Mouse (Mus musculus) neural tube, embryonic 13.5 days (tissue): Measurements from ENCODE around the gene Tmem214. TPM values are rescaled to one million over a fixed set of nuclear protein-coding genes. Genes with fewer than 3 reads are reported as not detected.
A peak's percentile ranks its signal among the peaks of the same experiment; 100 is the strongest.
"Not testable (repeated sequence)": the region's sequence is repeated elsewhere in the genome, so short reads cannot be mapped to it uniquely, and the experiment has no call there.

ENCODE experiments used
- ATAC-seq: fragments of 200-750 bp; cut with Nextera tagmentation; 2 replicates; pipeline ENCODE4 v1.8.0; 2017; ENCODE audit warnings: low read depth, mild to moderate bottlenecking, moderate TSS enrichment, moderate library complexity
- H3K27ac ChIP-seq: fragments of 300-500 bp; sonication (generic); replicated peaks from 2 replicates; pipeline ENCODE4 v1.5.1; 2015; ENCODE audit warnings: moderate library complexity, mild to moderate bottlenecking, inconsistent platforms
- H3K27me3 ChIP-seq: fragments of 300-500 bp; sonication (generic); 2 replicates; pipeline ENCODE4 v1.6.1; 2015; ENCODE audit warnings: mild to moderate bottlenecking, inconsistent platforms
- H3K36me3 ChIP-seq: fragments of 300-500 bp; sonication (generic); 2 replicates; pipeline ENCODE4 v1.6.1; 2015; ENCODE audit warnings: mild to moderate bottlenecking, inconsistent platforms
- H3K4me1 ChIP-seq: fragments of 300-500 bp; sonication (generic); replicated peaks from 2 replicates; pipeline ENCODE4 v1.6.1; 2015; ENCODE audit warnings: inconsistent platforms
- H3K4me2 ChIP-seq: fragments of 300-500 bp; sonication (generic); 2 replicates; pipeline ENCODE4 v1.6.1; 2015; ENCODE audit warnings: inconsistent platforms, mild to moderate bottlenecking, moderate library complexity
- H3K4me3 ChIP-seq: fragments of 300-500 bp; sonication (generic); 2 replicates; pipeline ENCODE4 v1.5.1; 2015; ENCODE audit warnings: mild to moderate bottlenecking, inconsistent platforms
- H3K9ac ChIP-seq: fragments of 300-500 bp; sonication (generic); 2 replicates; pipeline ENCODE4 v1.6.1; 2015; ENCODE audit warnings: moderate library complexity, mild to moderate bottlenecking, inconsistent platforms
- H3K9me3 ChIP-seq: fragments of 300-500 bp; sonication (generic); 2 replicates; pipeline ENCODE4 v1.6.1; 2016; ENCODE audit warnings: inconsistent platforms
- WGBS: fragments of 180-500 bp; shearing (Covaris S2); methylation state at CpG from one replicate; pipeline ENCODE4 v1.1.7; 2015; 5-methylcytosine and 5-hydroxymethylcytosine counted together
- polyA plus RNA-seq: library from polyadenylated mRNA; unstranded; fragments of >200 nt; fragmentation: Nextera tagmentation; extraction: Ambion mirVana; gene quantifications from 2 replicates; pipeline ENCODE4 v1.2.1, GENCODE M21; 2015

The Tmem214 gene
- polyA plus RNA-seq, 1 experiment from 2014 or later, result 57.4 TPM

GRCm38 (mm10) chr5:30879347-30879943, 11.6 kb downstream of the Tmem214 start:
- Histone ChIP-seq H3K27ac (no peak overlapping the region), H3K9me3 (no peaks in the 10 kb centered on the region), H3K36me3 (peaks cover 46% of the 10 kb centered on the region), H3K27me3 (no peaks in the 10 kb centered on the region), H3K4me1 (no peaks in the 10 kb centered on the region), H3K9ac (no peak overlapping the region), H3K4me3 (no peak overlapping the region), H3K4me2 (no peak overlapping the region)
- 86% methylated on average over 5 of the region's 5 CpGs for WGBS
- ATAC-seq, result no peak

- not testable (repeated sequence) for H3K4me1 ChIP-seq, H3K4me2 ChIP-seq, ATAC-seq, H3K9me3 ChIP-seq, H3K9ac ChIP-seq, H3K4me3 ChIP-seq, H3K27me3 ChIP-seq, H3K27ac ChIP-seq
- peaks cover 22% of the 10 kb centered on the region for H3K36me3 ChIP-seq
- WGBS, result 91% methylated on average over 4 of the region's 4 CpGs
Observed at GRCm38 (mm10) chr5:30881839-30882238, 14.0 kb downstream of the Tmem214 start.

GRCm38 (mm10) chr5:30886209-30886608, 18.4 kb downstream of the Tmem214 start:
- ATAC-seq, result no peak
- Histone ChIP-seq H3K4me2 (peak overlapping the region; percentile 77), H3K36me3 (peaks cover 7% of the 10 kb centered on the region), H3K27me3 (no peaks in the 10 kb centered on the region), H3K27ac (0 out of 2 replicates have a peak overlapping the region, but pooled peaks have one; percentile 98), H3K4me1 (peaks cover 25% of the 10 kb centered on the region), H3K9me3 (no peaks in the 10 kb centered on the region), H3K4me3 (peak overlapping the region; percentile 84), H3K9ac (no peak overlapping the region)
- 56% methylated on average over 4 of the region's 4 CpGs for WGBS

- peaks cover 25% of the 10 kb centered on the region for H3K4me1 ChIP-seq
- no peaks in the 10 kb centered on the region for H3K9me3 ChIP-seq
- peak overlapping the region; percentile 98 for H3K27ac ChIP-seq
- peaks cover 12% of the 10 kb centered on the region for H3K36me3 ChIP-seq
- H3K4me3 ChIP-seq, result peak overlapping the region; percentile 84
- H3K9ac ChIP-seq, result peak overlapping the region; percentile 79
- WGBS, result 36% methylated on average over 5 of the region's 5 CpGs
- peak overlapping the region; percentile 77 for H3K4me2 ChIP-seq
- no peak for ATAC-seq
- H3K27me3 ChIP-seq, result no peaks in the 10 kb centered on the region
Observed at GRCm38 (mm10) chr5:30886731-30887130, 18.9 kb downstream of the Tmem214 start.

- Histone ChIP-seq H3K4me2 (peak overlapping the region; percentile 77), H3K27me3 (no peaks in the 10 kb centered on the region), H3K9ac (peak overlapping the region; percentile 79), H3K9me3 (no peaks in the 10 kb centered on the region), H3K36me3 (peaks cover 18% of the 10 kb centered on the region), H3K27ac (peak overlapping the region; percentile 98), H3K4me1 (peaks cover 25% of the 10 kb centered on the region), H3K4me3 (peak overlapping the region; percentile 84)
- WGBS, result under 1% methylated on average over 19 of the region's 19 CpGs
- peak; percentile 49 for ATAC-seq
Observed at GRCm38 (mm10) chr5:30887331-30887761, 19.5 kb downstream of the Tmem214 start.

GRCm38 (mm10) chr5:30887858-30888336, 20.1 kb downstream of the Tmem214 start:
- under 1% methylated on average over 28 of the region's 28 CpGs for WGBS
- Histone ChIP-seq H3K27me3 (no peaks in the 10 kb centered on the region), H3K4me3 (peak overlapping the region; percentile 84), H3K4me1 (peaks cover 25% of the 10 kb centered on the region), H3K9me3 (no peaks in the 10 kb centered on the region), H3K36me3 (peaks cover 24% of the 10 kb centered on the region), H3K4me2 (peak overlapping the region; percentile 77), H3K9ac (peak overlapping the region; percentile 79), H3K27ac (peak overlapping the region; percentile 98)
- peak; percentile 90 for ATAC-seq

GRCm38 (mm10) chr5:30888337-30889087, 20.7 kb downstream of the Tmem214 start, which contains the start of gene Agbl5:
TSS of gene Agbl5 (plus strand) at chr5:30888694.
- H3K27me3 ChIP-seq, result no peaks in the 10 kb centered on the region
- peak within 1 kb of the TSS; percentile 77 for H3K4me2 ChIP-seq

GRCm38 (mm10) chr5:30889088-30889754, 21.4 kb downstream of the Tmem214 start:
- peaks cover 37% of the 10 kb centered on the region for H3K36me3 ChIP-seq
- no peaks in the 10 kb centered on the region for H3K9me3 ChIP-seq
- peak overlapping the region; percentile 77 for H3K4me2 ChIP-seq
- no peaks in the 10 kb centered on the region for H3K27me3 ChIP-seq
- peaks cover 25% of the 10 kb centered on the region for H3K4me1 ChIP-seq
- H3K27ac ChIP-seq, result peak overlapping the region; percentile 98
- peak overlapping the region; percentile 84 for H3K4me3 ChIP-seq
- H3K9ac ChIP-seq, result peak overlapping the region; percentile 91
- WGBS, result under 1% methylated on average over 42 of the region's 42 CpGs
- ATAC-seq, result peak; percentile 13

More at GRCm38 (mm10) chr5:30888337-30889087, 20.7 kb downstream of the Tmem214 start, which contains the start of gene Agbl5:
- H3K9ac ChIP-seq, result peak within 1 kb of the TSS; percentile 91
- under 1% methylated on average over 32 of the region's 42 CpGs for WGBS
- H3K4me1 ChIP-seq, result peaks cover 25% of the 10 kb centered on the region
- peak within 1 kb of the TSS; percentile 84 for H3K4me3 ChIP-seq
- ATAC-seq, result peak; percentile 95
- H3K27ac ChIP-seq, result peak within 1 kb of the TSS; percentile 98
- peaks cover 30% of the 10 kb centered on the region for H3K36me3 ChIP-seq
- no peaks in the 10 kb centered on the region for H3K9me3 ChIP-seq

GRCm38 (mm10) chr5:30890375-30890774, 22.6 kb downstream of the Tmem214 start:
- peaks cover 49% of the 10 kb centered on the region for H3K36me3 ChIP-seq
- H3K4me2 ChIP-seq, result peak overlapping the region; percentile 77
- H3K27me3 ChIP-seq, result no peaks in the 10 kb centered on the region
- peaks cover 25% of the 10 kb centered on the region for H3K4me1 ChIP-seq
- no peak for ATAC-seq
- 84% methylated on average over 7 of the region's 7 CpGs for WGBS
- peak overlapping the region; percentile 84 for H3K4me3 ChIP-seq
- H3K9ac ChIP-seq, result peak overlapping the region; percentile 91
- no peaks in the 10 kb centered on the region for H3K9me3 ChIP-seq
- H3K27ac ChIP-seq, result no peak overlapping the region

- H3K4me3 ChIP-seq, result no peak overlapping the region
- peaks cover 18% of the 10 kb centered on the region for H3K4me1 ChIP-seq
- H3K36me3 ChIP-seq, result peaks cover 78% of the 10 kb centered on the region
- 90% methylated on average over 5 of the region's 5 CpGs for WGBS
- H3K9me3 ChIP-seq, result no peaks in the 10 kb centered on the region
- no peak overlapping the region for H3K27ac ChIP-seq
- no peaks in the 10 kb centered on the region for H3K27me3 ChIP-seq
- H3K4me2 ChIP-seq, result no peak overlapping the region
- no peak overlapping the region for H3K9ac ChIP-seq
- ATAC-seq, result no peak
Observed at GRCm38 (mm10) chr5:30901860-30902259, 34.0 kb downstream of the Tmem214 start.

GRCm38 (mm10) chr5:30907413-30908059, 39.7 kb downstream of the Tmem214 start, which contains the start of gene Ost4:
TSS of gene Ost4 (minus strand) at chr5:30907788.
- H3K9ac ChIP-seq, result peak within 1 kb of the TSS; percentile 81
- peak within 1 kb of the TSS; percentile 87 for H3K27ac ChIP-seq
- under 1% methylated on average over 58 of the region's 58 CpGs for WGBS
- no peaks in the 10 kb centered on the region for H3K27me3 ChIP-seq
- H3K4me3 ChIP-seq, result peak within 1 kb of the TSS; percentile 79
- peaks cover 37% of the 10 kb centered on the region for H3K36me3 ChIP-seq
- H3K4me1 ChIP-seq, result peaks cover 39% of the 10 kb centered on the region
- peak within 1 kb of the TSS; percentile 98 for H3K4me2 ChIP-seq
- peak; percentile 95 for ATAC-seq
- no peaks in the 10 kb centered on the region for H3K9me3 ChIP-seq
